Mouse (Mus musculus) embryo, embryonic 10 days (tissue): Measurements from ENCODE around the gene Slc44a4.
"Not testable (repeated sequence)": the region's sequence is repeated elsewhere in the genome, so short reads cannot be mapped to it uniquely, and the experiment has no call there.

Experiments used
- DNase-seq: peaks from one replicate; pipeline ENCODE4 v3.0.0-alpha.2; 2015; ENCODE audit warnings: low spot score

The Slc44a4 gene

DNA sequence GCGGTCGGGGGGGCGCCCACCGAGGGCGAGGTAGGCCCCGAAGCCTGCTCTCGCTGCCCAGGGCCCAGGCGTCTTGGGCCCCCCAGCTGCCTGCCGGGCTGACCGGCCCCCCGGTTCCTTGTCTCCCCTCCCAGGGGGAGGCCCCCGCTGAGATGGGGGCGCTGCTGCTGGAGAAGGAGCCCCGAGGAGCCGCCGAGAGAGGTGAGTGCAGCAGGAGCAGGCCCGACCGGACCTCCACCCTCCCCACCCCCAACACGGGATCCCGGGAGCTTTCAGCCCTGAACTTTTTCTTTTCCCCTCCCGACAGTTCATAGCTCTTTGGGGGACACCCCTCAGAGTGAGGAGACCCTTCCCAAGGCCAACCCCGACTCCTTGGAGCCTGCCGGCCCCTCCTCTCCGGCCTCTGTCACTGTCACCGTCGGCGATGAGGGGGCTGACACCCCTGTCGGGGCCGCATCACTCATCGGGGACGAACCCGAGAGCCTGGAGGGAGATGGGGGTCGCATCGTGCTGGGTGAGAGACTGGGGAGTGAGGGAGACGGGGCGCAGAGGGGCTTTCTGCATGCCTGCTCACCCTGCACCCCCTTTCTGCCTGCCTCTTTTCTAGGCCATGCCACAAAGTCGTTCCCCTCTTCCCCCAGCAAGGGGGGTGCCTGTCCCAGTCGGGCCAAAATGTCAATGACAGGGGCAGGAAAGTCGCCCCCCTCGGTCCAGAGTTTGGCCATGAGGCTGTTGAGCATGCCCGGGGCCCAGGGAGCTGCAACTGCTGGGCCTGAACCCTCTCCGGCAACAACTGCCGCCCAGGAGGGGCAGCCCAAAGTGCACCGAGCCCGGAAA is 15.0 kb upstream of the Slc44a4 start:
- DNase-seq, result peak; percentile 37

DNA sequence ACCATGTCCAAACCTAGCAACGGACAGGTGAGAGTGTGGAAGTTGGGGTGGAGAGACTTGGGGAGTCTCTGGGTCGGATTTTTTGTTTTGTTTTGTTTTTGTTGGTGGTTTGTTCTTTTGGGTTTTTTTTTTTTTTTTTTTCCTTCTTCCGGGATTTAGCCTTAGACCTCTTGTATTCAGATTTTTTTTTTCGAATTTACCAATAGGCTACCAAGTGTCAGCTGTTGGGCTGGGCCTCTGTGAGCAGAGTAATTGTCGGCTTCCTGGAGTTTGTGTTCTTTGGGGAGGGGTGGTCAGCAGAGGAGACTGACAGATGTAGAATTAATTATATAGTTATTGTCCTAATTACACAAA is 14.4 kb upstream of the Slc44a4 start:
- DNase-seq, result peak; percentile 32

DNA sequence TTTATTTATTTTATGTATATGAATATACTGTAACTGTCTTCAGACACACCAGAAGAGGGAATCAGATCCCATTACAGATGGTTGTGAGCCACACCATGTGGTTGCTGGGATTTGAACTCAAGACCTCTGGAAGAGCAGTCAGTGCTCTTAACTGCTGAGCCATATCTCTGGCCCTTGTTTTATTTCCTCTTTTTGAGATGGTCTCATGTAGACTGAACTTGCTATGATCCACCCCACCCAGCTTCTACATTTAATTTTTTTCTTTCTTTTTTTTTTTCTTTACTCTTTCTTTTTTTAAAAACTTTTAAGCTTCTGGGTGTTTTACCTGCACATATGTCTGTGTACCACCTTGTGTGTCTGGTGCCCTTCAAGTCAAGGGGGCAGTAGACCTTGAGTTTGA is 13.4 kb upstream of the Slc44a4 start:
- not testable (repeated sequence) for DNase-seq

DNA sequence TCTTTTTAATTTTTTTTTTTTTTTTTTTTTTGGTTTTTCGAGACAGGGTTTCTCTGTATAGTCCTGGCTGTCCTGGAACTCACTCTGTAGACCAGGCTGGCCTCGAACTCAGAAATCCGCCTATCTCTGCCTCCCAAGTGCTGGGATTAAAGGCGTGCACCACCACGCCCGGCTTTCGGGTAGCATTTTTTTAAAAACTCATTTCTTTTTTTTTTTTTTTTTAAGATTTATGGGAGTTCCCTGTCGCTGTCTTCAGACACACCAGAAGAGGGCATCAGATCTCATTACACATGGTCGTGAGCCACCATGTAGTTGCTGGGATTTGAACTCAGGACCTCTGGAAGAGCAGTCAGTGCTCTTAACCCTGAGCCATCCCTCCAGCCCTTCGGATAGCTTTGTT is 12.3 kb upstream of the Slc44a4 start:
- DNase-seq, result not testable (repeated sequence)

DNA sequence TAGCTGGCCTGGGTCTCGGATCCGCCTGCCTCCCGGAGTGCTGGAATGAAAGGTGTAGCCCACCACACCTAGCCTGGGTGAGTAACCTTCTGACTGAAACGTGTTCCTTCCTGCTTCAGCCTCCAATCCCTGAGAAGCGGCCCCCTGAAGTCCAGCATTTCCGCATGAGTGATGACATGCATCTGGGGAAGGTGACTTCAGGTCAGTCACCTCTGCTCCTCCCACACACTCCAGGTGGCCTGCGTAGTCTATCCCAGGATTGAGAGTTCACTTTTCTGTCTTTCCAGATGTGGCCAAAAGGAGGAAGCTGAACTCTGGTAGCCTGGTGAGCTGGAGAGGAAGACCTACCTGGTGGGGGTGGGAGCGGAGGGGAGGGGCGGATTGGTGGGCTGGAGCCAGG is 11.4 kb upstream of the Slc44a4 start:
- no peak for DNase-seq

DNA sequence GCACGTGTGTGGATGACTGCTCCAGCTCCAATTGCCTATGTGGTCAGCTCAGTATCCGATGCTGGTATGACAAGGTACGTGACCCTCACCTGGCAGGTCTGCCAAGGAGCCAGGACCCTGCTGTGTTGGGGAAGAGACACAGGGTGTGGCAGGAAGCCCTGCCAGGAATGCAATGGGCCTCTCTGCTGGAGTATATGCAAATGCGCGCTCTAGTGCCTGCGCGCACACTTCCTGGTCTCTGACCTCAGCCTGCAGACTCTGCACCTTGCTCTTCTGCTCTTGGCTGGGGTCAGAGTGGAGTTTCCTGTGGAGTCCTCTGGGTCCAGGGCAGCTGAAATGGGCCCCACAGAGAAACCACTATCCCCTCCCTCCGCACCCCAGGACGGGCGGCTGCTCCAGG is 3.3 kb upstream of the Slc44a4 start:
- no peak for DNase-seq

DNA sequence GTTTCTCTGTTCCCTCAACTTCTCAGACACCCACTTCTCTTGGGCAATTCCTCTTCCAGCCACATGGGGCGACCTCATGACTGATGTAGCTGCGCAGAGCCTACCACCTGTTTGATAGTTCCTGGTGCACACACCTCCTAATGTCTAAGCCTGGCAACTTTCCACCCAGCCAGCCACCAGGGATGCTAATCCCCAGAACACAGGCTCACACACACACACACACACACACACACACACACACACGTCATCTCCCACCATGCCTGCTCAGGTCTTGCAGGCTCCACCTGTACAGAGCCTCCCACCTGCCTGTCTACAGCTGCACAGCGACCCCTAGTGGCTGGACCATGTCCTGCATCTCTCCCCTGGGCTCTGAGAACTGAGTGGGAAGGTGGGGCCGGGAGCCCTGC is 2.3 kb upstream of the Slc44a4 start:
- peak; percentile 78 for DNase-seq

DNA sequence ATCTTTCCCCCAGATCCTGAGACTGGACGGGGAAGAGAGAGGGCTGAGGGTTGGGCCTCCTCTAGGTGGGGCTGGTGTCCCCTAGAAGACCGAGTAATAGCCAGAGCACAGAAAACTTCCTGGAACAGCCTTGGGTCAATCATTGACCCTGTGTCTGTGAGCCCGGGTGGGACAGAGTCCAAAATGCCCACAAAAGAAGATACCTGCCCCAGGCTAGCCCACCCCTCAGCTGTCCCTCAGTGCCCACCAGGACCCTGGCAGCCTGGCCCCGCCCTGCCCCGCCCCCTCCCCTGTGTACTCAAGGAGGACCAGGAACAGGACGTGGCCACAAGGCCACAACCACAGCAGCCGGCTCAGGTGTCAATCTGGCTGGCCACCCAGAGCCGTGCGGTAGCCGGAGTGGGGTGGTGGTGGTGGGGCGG is 1.2 kb downstream of the Slc44a4 start:
- peak; percentile 62 for DNase-seq

DNA sequence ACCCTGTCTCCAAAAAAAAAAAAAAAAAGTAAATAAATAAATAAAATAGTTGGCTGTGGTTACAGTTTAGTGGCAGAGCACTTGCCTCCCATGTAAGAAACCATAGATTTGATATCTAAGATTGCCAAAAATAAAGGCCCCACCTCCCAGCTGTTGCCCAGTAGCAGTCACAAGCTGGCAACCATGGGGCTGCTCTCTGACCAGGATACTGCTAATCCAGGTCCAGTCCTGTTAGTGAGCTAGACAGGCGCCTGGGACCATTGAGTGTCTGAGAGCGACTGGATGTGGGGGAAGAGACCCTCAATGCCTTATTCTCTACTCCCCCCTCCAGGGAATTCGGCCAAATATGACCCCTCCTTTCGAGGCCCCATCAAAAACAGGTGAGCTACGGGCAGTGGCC is 2.0 kb downstream of the Slc44a4 start:
- no peak for DNase-seq

DNA sequence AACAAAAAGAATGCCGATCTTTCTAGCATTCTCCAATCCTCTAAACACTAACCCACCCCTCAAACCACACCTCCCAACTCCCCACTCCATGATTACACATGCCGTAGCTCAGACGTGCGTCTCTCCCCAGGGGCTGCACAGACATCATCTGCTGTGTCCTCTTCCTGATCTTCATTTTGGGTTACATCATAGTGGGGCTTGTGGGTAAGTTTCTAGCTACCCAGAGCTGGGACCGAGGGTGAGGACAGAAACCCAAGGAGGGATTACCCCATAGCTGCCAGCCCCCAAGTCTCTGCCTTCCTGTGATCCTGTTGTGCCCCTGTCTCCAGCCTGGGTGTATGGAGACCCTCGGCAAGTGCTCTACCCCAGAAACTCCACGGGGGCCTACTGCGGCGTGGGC is 2.9 kb downstream of the Slc44a4 start:
- DNase-seq, result no peak

DNA sequence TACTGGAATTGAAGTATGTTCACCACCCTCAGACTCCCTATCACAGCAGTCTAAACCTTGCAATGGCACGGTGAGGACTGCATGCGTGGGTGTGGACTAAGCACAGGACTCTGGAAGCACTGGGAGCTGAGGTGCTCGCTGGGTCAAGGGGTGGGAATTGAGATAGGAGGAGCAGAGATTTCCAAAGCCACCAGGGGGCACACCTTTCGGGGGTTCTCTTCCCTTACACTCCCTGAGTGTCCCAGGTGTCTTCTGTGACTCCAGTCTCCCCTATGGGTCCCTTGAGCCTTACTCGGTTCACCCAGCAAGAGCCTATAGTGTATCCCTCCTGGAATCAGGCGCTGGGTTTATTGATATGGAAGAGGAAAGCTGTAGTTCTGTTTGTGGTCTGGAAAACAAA is 8.7 kb downstream of the Slc44a4 start:
- no peak for DNase-seq

DNA sequence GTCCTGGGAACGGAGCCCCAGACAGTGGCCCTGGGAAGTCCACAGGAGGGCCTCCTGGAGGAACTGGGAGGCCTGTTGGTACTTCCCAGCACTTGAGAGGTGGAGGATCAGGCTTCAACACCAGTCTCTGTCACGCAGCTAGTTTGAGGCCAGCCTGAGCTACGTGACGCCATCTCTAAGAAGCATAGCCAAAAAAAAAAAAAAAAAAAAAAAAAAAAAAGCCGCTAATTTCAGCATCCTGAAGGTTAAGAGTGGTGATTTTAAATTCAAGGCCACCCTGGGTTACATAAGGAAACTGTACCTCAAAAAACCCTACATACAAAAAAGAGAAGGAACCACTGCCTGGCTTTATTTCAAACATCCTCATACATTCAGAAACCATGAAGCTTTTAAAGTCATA is 10.0 kb downstream of the Slc44a4 start:
- DNase-seq, result no peak

DNA sequence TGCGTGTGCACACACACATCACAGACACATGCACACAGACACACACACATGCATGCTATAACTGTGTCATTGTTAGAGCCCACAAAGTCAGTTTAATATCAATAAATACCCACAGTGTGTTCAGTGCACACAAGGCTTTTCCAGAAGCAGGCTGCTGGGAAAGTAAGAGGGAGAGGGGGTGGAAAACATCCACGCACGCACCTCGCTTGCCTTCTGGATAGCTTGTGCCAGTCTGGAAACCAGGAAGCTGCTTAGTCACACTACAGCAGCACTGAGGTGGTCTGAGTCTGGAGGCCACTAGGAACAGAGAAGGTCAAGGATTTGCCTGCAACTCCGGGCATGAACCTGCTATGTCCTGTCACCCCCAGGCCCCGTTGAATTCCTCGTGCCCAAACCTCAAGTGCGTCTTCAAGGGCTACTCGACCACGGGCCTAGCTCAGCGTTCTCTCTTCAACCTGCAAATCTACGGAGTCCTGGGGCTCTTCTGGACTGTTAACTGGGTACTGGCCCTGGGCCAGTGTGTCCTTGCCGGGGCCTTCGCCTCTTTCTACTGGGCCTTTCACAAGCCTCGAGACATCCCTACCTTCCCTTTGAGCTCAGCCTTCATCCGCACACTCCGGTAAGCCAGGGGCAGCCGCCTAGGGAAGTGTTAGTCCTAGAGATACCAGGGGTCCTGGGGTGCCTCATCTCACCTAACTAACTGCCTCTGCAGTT is 13.2 kb downstream of the Slc44a4 start:
- DNase-seq, result no peak

DNA sequence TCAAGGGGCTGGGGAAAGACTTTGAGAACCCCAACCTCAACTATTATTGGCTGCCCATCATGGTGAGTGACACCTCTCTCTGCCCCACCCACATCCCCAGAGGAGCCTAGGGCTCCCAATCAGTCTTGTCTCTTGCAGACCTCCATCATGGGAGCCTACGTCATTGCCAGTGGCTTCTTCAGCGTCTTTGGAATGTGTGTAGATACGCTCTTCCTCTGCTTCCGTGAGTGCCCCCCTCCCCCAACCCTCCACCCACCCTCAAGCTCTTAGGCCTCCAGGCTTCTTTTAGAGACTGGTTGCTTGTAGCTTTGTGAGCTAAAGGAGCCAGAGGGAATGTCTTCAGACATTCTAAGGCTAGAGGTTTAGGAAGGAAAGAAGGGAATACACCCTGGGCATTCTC is 14.6 kb downstream of the Slc44a4 start:
- no peak for DNase-seq

DNA sequence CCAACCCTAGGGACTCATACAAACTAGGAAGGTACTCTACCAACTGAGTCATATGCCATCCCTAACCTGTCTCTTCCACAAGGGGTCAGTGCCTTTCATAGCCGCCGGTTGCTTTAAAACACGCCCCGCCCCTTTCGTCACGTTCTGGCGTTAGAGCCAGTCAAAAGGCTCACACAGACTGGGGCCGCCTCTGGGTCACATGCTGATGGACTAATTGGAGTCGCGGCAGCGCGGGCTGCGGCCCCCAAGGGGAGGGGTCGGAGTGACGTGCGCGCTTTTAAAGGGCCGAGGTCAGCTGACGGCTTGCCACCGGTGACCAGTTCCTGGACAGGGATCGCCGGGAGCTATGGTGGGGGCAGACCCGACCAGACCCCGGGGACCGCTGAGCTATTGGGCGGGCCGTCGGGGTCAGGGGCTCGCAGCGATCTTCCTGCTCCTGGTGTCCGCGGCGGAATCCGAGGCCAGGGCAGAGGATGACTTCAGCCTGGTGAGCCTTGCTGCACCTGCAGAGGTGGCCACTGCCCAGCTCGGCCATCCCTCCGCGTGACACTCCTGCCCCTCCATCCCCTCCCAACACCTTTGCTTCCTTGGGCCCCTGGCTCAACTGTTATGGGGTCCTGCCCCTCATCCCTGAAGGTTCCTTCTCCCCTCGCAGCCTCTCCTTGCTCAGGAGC is 16.9 kb downstream of the Slc44a4 start, which contains the start of gene Neu1:
Neu1 (plus strand) TSS at position 193 of the 674 bp plus-strand sequence.
- DNase-seq, result peak; percentile 99

DNA sequence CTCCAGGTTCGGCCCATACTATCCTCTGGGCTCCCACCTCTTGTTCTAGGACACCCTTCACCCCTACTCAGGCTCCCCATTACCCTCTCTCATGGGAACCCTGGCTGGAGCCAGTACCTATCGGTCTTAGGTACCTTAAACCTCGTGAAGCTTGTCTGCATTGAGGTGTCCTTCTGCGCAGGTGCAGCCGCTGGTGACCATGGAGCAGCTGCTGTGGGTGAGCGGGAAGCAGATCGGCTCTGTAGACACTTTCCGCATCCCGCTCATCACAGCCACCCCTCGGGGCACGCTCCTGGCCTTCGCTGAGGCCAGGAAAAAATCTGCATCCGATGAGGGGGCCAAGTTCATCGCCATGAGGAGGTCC is 17.5 kb downstream of the Slc44a4 start:
- no peak for DNase-seq

DNA sequence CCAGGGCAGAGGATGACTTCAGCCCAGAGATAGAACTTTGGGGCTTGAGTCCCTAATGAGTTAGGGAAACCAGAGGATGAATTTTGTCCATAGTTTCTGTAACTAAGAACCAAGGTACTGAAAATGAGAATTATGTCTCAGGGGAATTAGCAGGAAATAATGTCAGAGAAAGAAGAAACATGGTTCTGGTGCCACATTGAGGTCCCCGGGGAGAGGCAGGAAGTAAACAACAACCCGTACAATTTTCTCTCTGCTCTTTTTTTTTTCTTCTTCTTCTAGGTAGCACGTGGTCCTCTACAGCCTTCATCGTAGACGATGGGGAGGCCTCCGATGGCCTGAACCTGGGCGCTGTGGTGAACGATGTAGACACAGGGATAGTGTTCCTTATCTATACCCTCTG is 18.0 kb downstream of the Slc44a4 start:
- DNase-seq, result no peak

DNA sequence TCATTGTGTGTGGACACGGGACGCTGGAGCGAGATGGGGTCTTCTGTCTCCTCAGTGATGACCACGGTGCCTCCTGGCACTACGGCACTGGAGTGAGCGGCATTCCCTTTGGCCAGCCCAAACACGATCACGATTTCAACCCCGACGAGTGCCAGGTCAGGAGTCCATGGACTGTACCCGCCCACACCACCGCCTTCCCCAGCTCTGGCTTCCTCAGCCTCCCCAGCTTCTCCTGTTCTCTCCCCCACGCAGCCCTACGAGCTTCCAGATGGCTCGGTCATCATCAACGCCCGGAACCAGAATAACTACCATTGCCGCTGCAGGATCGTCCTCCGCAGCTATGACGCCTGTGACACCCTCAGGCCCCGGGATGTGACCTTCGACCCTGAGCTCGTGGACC is 19.8 kb downstream of the Slc44a4 start:
- DNase-seq, result peak; percentile 20

DNA sequence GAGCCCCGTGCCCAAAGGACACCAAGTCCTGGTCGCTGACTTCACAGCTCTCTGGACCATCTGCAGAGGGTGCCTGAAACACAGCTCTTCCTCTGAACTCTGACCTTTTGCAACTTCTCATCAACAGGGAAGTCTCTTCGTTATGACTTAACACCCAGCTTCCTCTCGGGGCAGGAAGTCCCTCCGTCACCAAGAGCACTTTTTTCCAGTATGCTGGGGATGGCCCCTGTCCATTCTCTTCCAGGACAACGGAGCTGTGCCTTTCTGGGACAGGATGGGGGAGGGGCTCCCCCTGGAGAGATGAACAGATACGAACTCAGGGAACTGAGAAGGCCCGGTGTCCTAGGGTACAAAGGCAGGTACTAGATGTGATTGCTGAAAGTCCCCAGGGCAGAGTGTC is 20.6 kb downstream of the Slc44a4 start:
- DNase-seq, result no peak

DNA sequence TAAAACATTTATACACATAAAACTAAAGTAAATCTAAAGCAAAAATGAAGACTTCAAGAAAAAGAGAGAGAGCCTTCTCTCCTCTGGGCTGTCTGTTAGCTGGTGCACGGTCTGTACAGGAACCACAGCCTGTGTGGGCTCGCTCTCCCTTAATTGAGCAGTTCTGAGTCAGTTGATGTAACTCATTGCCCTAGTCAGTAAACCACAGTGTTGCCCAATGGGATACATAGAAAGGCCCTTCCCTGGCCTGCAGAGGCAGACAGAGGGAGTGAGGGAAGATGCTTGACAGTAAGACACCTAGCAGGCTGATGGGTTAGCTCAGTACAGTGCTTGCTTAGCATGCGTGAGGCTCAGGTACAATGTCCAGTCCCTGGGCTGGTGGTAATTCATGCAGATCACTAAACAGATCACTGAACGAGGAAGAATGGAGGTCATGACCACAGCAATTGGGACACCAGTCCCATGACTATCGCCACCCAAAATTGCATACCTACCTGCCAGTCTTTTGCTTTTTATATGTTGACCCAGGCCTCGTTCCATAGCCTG is 23.8 kb downstream of the Slc44a4 start:
- DNase-seq, result no peak

DNA sequence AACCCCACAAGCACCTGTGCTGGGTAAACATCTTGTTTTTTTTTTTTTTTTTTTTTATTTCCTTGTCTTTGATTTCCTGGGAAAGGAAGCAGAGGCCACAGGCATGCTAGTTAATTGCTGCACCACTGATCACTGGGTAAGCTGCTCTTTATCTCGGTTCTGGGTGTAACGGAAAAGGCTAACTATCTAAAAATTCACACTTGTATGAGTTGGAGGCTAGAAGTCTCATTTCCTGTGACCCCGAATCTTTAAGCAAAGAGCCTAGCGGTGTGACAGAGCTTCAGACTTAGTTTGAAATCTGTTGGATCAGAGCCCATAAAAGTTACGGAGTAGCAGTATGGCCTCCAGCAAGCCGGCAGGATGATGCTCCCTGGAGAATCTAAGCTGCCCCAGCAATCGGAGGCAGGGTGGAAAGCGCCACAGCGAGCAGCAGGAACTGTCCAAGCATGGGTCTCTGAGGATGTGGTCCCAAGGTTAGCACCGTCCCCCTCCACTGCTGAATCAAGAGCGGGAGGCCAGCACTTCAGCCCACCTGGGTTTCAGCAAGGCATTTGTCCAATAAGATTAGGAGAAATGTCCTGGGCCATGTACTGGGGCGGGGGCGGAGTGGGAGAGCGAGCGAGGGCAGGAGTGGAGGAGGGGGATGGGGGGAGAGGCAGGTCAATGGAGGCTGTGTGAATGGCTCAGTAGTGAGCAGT is 27.2 kb downstream of the Slc44a4 start:
- DNase-seq, result peak; percentile 56

DNA sequence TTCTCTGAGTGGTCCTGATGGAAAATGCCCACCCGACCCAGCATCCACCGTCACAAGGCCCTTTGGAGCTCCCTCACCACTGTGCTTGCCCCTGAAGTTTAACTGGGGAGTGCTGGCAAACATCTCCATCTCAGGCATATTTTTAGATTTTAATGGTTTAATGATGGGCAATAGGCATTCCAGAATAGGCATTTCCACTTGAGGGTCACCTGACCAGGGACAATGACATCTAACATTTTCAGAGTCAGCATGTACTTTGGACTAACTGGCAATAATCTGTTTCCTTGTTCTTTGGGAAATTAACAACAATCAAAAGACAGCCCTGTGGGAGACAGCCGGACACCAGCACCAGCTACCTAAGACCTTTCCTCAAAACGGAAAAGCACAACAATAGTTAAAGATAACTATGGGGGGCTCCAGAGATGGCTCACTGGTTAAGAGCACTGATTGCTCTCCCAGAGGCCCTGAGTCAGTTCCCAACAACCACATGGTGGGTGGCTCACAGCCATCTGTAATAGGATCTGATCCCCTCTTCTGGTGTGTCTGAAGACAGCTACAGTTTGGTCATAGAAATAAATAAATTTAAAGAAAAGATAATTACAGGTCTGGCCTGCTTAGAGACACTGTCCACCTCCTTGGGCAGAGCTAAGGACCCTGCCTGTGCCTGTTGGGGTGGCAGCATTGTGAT is 29.0 kb downstream of the Slc44a4 start:
- no peak for DNase-seq
